Mouse (Mus musculus) c-Kit-positive CD71-positive TER-119-positive erythroid progenitor cells, embryonic 14.5 days (primary cell): ENCODE measurements around the gene Rpl3.

Source experiments
- DNase-seq: peaks from one replicate; pipeline ENCODE4 v3.0.0-alpha.2; 2013; ENCODE audit warnings: low spot score

The Rpl3 gene

GRCm38 (mm10) chr15:80066538-80066937 lies 25.1 kb downstream of the Rpl3 start:
- DNase-seq, result no peak

- no peak for DNase-seq
These were observed 26.3 kb downstream of the Rpl3 start for GRCm38 (mm10) chr15:80065414-80065813.

GRCm38 (mm10) chr15:80064965-80065364 lies 26.7 kb downstream of the Rpl3 start:
- DNase-seq, result no peak

GRCm38 (mm10) chr15:80062821-80063220 lies 28.8 kb downstream of the Rpl3 start:
- no peak for DNase-seq

- DNase-seq, result no peak
These were observed 29.3 kb downstream of the Rpl3 start for GRCm38 (mm10) chr15:80062339-80062738.

GRCm38 (mm10) chr15:80061071-80061550 lies 30.6 kb downstream of the Rpl3 start:
- DNase-seq, result no peak

GRCm38 (mm10) chr15:80060356-80061070 lies 31.2 kb downstream of the Rpl3 start:
- no peak for DNase-seq

GRCm38 (mm10) chr15:80059606-80060005 lies 32.1 kb downstream of the Rpl3 start:
- DNase-seq, result no peak

- DNase-seq, result no peak
These were observed 33.5 kb downstream of the Rpl3 start for GRCm38 (mm10) chr15:80058151-80058550.

- DNase-seq, result no peak
These were observed 37.5 kb downstream of the Rpl3 start for GRCm38 (mm10) chr15:80054034-80054710.

- DNase-seq, result no peak
These were observed 38.2 kb downstream of the Rpl3 start for GRCm38 (mm10) chr15:80053381-80054033.

GRCm38 (mm10) chr15:80051782-80052181 lies 39.9 kb downstream of the Rpl3 start:
- no peak for DNase-seq

GRCm38 (mm10) chr15:80051092-80051761 lies 40.4 kb downstream of the Rpl3 start:
- no peak for DNase-seq

- no peak for DNase-seq
These were observed 41.6 kb downstream of the Rpl3 start for GRCm38 (mm10) chr15:80050093-80050492.

- no peak for DNase-seq
These were observed 43.7 kb downstream of the Rpl3 start for GRCm38 (mm10) chr15:80047973-80048372.

- no peak for DNase-seq
These were observed 44.4 kb downstream of the Rpl3 start for GRCm38 (mm10) chr15:80047242-80047641.

GRCm38 (mm10) chr15:80045749-80046148 lies 45.9 kb downstream of the Rpl3 start:
- no peak for DNase-seq

- DNase-seq, result no peak
These were observed 47.4 kb downstream of the Rpl3 start for GRCm38 (mm10) chr15:80044249-80044648.

GRCm38 (mm10) chr15:80042152-80042551 lies 49.5 kb downstream of the Rpl3 start:
- no peak for DNase-seq

- no peak for DNase-seq
These were observed 53.6 kb downstream of the Rpl3 start for GRCm38 (mm10) chr15:80038110-80038391.

- no peak for DNase-seq
These were observed 54.2 kb downstream of the Rpl3 start for GRCm38 (mm10) chr15:80037255-80038109.
